Mouse (Mus musculus) thymus, postnatal 0 days (tissue): ENCODE results near the gene Krcc1. TPM values are rescaled to one million over a fixed set of nuclear protein-coding genes. Genes with fewer than 3 reads are reported as not detected.

Experiments used
- DNase-seq: peaks from one replicate; pipeline ENCODE4 v3.0.0-alpha.2; 2015; ENCODE audit warnings: low spot score
- polyA plus RNA-seq: library from polyadenylated mRNA; unstranded; fragments of >200 nt; fragmentation: Nextera tagmentation; extraction: Ambion mirVana; gene quantifications from 2 replicates; pipeline ENCODE4 v1.2.1, GENCODE M21; 2015

Krcc1 gene
- 92.6 and 98.4 TPM in 2 replicates for polyA plus RNA-seq

- DNase-seq, result peak; percentile 95
Observed at GRCm38 (mm10) chr6:71271389-71272315, at the start of gene Krcc1. Krcc1 (plus strand) TSS chr6:71271677.

GRCm38 (mm10) chr6:71224184-71224943, 47.1 kb upstream of the Krcc1 start:
- DNase-seq, result no peak

GRCm38 (mm10) chr6:71226544-71226943, 44.9 kb upstream of the Krcc1 start:
- DNase-seq, result no peak

GRCm38 (mm10) chr6:71227157-71227770, 44.2 kb upstream of the Krcc1 start:
- DNase-seq, result no peak

- DNase-seq, result no peak
Observed at GRCm38 (mm10) chr6:71235121-71235520, 36.4 kb upstream of the Krcc1 start.

- DNase-seq, result no peak
Observed at GRCm38 (mm10) chr6:71235944-71236343, 35.5 kb upstream of the Krcc1 start.

GRCm38 (mm10) chr6:71236506-71236905, 35.0 kb upstream of the Krcc1 start:
- no peak for DNase-seq

GRCm38 (mm10) chr6:71237031-71237431, 34.4 kb upstream of the Krcc1 start:
- no peak for DNase-seq

GRCm38 (mm10) chr6:71239069-71239750, 32.3 kb upstream of the Krcc1 start:
- no peak for DNase-seq

- no peak for DNase-seq
Observed at GRCm38 (mm10) chr6:71240831-71241230, 30.6 kb upstream of the Krcc1 start.

GRCm38 (mm10) chr6:71242811-71243210, 28.7 kb upstream of the Krcc1 start:
- DNase-seq, result no peak

GRCm38 (mm10) chr6:71243258-71243657, 28.2 kb upstream of the Krcc1 start:
- DNase-seq, result no peak

GRCm38 (mm10) chr6:71248420-71248819, 23.1 kb upstream of the Krcc1 start:
- DNase-seq, result no peak

GRCm38 (mm10) chr6:71249615-71250014, 21.9 kb upstream of the Krcc1 start:
- DNase-seq, result no peak

GRCm38 (mm10) chr6:71250951-71251350, 20.5 kb upstream of the Krcc1 start:
- DNase-seq, result no peak

- no peak for DNase-seq
Observed at GRCm38 (mm10) chr6:71254456-71254855, 17.0 kb upstream of the Krcc1 start.

- DNase-seq, result no peak
Observed at GRCm38 (mm10) chr6:71256166-71256565, 15.3 kb upstream of the Krcc1 start.

GRCm38 (mm10) chr6:71257375-71257774, 14.1 kb upstream of the Krcc1 start:
- no peak for DNase-seq

- no peak for DNase-seq
Observed at GRCm38 (mm10) chr6:71258562-71258961, 12.9 kb upstream of the Krcc1 start.

GRCm38 (mm10) chr6:71259166-71259565, 12.3 kb upstream of the Krcc1 start:
- DNase-seq, result no peak

GRCm38 (mm10) chr6:71260051-71260640, 11.3 kb upstream of the Krcc1 start:
- peak; percentile 55 for DNase-seq
